9 mouse cellular contexts compared by ENCODE assay signal in the genomic region with DNA sequence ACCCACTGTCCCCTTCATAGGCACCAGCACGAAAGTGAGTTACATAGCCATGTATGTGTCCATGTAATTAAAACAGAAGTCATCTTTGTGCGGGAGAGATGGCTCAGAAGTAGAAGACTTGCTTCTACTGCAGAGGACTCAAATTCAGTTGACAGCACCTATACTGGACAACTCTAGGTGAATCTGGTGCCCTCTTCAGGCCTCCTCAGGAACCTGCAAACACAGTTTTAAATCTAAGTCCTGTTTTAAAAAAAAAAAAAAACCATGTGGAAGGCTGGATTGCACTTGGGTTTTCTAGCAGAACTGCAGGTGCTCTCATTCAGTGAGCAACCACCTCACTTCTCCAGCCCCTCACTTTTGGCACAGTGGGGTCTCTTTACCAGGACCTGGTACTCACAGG. TPM values are rescaled to one million over a fixed set of nuclear protein-coding genes. Genes with fewer than 3 reads are reported as not detected.
A peak's percentile ranks its signal among the peaks of the same experiment; 100 is the strongest.
DNase-seq lines count a peak whose midpoint lies in the region; ATAC-seq lines count a peak whose summit lies in the region.
"Had no signal": no experiment of that assay in that cellular context is flagged by ENCODE, and none has a peak within 500 bp of the region (broad histone marks: within the 10 kb centered on the region; RNA-seq: fewer than 3 reads in every experiment).

No protein-coding gene starts in this region.

- no peak overlapping the region for H3K9ac ChIP-seq in forebrain, embryonic 14.5 days (ENCODE audit: low read length)
- no peak overlapping the region for H3K9ac ChIP-seq in forebrain, embryonic 11.5 days (ENCODE audit: low read length)
- no peak overlapping the region for H3K9ac ChIP-seq in midbrain, embryonic 14.5 days (replicated peaks; ENCODE audit: low read length)
- H3K9ac ChIP-seq: limb, embryonic 15.5 days had no signal

- no peaks in the 10 kb centered on the region for H3K27me3 ChIP-seq in forebrain, embryonic 14.5 days (replicated peaks; ENCODE audit: control insufficient read depth, insufficient read depth, low read length)
- H3K27me3 ChIP-seq in forebrain, embryonic 11.5 days (ENCODE audit: control insufficient read depth, insufficient read depth, low read length), result no peaks in the 10 kb centered on the region
- no peaks in the 10 kb centered on the region for H3K27me3 ChIP-seq in midbrain, embryonic 14.5 days (ENCODE audit: control insufficient read depth, insufficient read depth, low read length)
- H3K27me3 ChIP-seq in midbrain, embryonic 10.5 days (ENCODE audit: low read depth, poor library complexity, severe bottlenecking), result no peaks in the 10 kb centered on the region
- H3K27me3 ChIP-seq: limb, embryonic 15.5 days had no signal

- H3K36me3 ChIP-seq in forebrain, embryonic 14.5 days (ENCODE audit: control insufficient read depth, insufficient read depth, low read length), result no peaks in the 10 kb centered on the region
- no peaks in the 10 kb centered on the region for H3K36me3 ChIP-seq in forebrain, embryonic 11.5 days (ENCODE audit: control insufficient read depth, insufficient read depth, low read length)
- H3K36me3 ChIP-seq in midbrain, embryonic 14.5 days (ENCODE audit: control insufficient read depth, insufficient read depth, low read length), result no peaks in the 10 kb centered on the region
- no peaks in the 10 kb centered on the region for H3K36me3 ChIP-seq in midbrain, embryonic 10.5 days
- H3K36me3 ChIP-seq: limb, embryonic 15.5 days had no signal

- DNase-seq in forebrain, embryonic 14.5 days (ENCODE audit: low spot score), result peak; percentile 61
- no peak for DNase-seq in forebrain, embryonic 11.5 days (ENCODE audit: low spot score)
- peak; percentile 56 for DNase-seq in midbrain, embryonic 14.5 days
- DNase-seq in midbrain, embryonic 10.5 days (ENCODE audit: low spot score), result no peak
- peak; percentile 60 for DNase-seq in lung, postnatal 10 days
- no peak for DNase-seq in gastrocnemius, adult 18-20 months (ENCODE audit: low spot score)
- DNase-seq in spleen, adult 12 weeks (ENCODE audit: low spot score), result no peak

- no peak overlapping the region for H3K27ac ChIP-seq in forebrain, embryonic 14.5 days (ENCODE audit: low read depth, low read length)
- no peak overlapping the region for H3K27ac ChIP-seq in forebrain, embryonic 11.5 days (ENCODE audit: low read depth, low read length)
- no peak overlapping the region for H3K27ac ChIP-seq in midbrain, embryonic 14.5 days (replicated peaks; ENCODE audit: low read depth, low read length)
- no peak overlapping the region for H3K27ac ChIP-seq in midbrain, embryonic 10.5 days (replicated peaks)
- H3K27ac ChIP-seq: limb, embryonic 15.5 days had no signal

- H3K4me3 ChIP-seq in forebrain, embryonic 14.5 days (ENCODE audit: low read depth, low read length), result no peak overlapping the region
- H3K4me3 ChIP-seq in forebrain, embryonic 11.5 days (ENCODE audit: low read depth, low read length), result no peak overlapping the region
- no peak overlapping the region for H3K4me3 ChIP-seq in midbrain, embryonic 14.5 days (replicated peaks; ENCODE audit: low read depth, low read length)
- H3K4me3 ChIP-seq in midbrain, embryonic 10.5 days, result no peak overlapping the region
- H3K4me3 ChIP-seq: limb, embryonic 15.5 days had no signal

- H3K4me1 ChIP-seq in forebrain, embryonic 14.5 days (ENCODE audit: control insufficient read depth, insufficient read depth, low read length), result no peaks in the 10 kb centered on the region
- H3K4me1 ChIP-seq in forebrain, embryonic 11.5 days (replicated peaks; ENCODE audit: control insufficient read depth, insufficient read depth, low read length), result no peaks in the 10 kb centered on the region
- H3K4me1 ChIP-seq in midbrain, embryonic 14.5 days (ENCODE audit: control insufficient read depth, insufficient read depth, low read length), result no peaks in the 10 kb centered on the region
- H3K4me1 ChIP-seq in midbrain, embryonic 10.5 days, result peaks cover 8% of the 10 kb centered on the region; the same call in 1 of the 2 replicates

- 0 out of 2 replicates have a peak, but pooled peaks have one; percentile 40 for ATAC-seq in forebrain, embryonic 14.5 days
- ATAC-seq in forebrain, embryonic 11.5 days (replicated peaks; ENCODE audit: low FRiP score), result no peak
- ATAC-seq in midbrain, embryonic 14.5 days (ENCODE audit: low FRiP score, low TSS enrichment), result no peak
- peak; percentile 67 for ATAC-seq in erythroid progenitor cell, adult 5-6 weeks (replicated peaks; ENCODE audit: low FRiP score, poor library complexity, severe bottlenecking)

- no peak overlapping the region for H3K4me2 ChIP-seq in forebrain, embryonic 14.5 days (ENCODE audit: low read length)
- no peak overlapping the region for H3K4me2 ChIP-seq in forebrain, embryonic 11.5 days (ENCODE audit: low read depth, low read length, severe bottlenecking)
- no peak overlapping the region for H3K4me2 ChIP-seq in midbrain, embryonic 14.5 days (ENCODE audit: low read length)
- H3K4me2 ChIP-seq: limb, embryonic 15.5 days had no signal

- WGBS in forebrain, embryonic 14.5 days, result 83% methylated on average over 2 of the region's 2 CpGs
- 80% methylated on average over 2 of the region's 2 CpGs for WGBS in forebrain, embryonic 11.5 days
- 85% methylated on average over 2 of the region's 2 CpGs for WGBS in midbrain, embryonic 14.5 days
- 82% methylated on average over 2 of the region's 2 CpGs for WGBS in midbrain, embryonic 10.5 days

- H3K9me3 ChIP-seq in forebrain, embryonic 14.5 days (replicated peaks; ENCODE audit: control insufficient read depth, low read length), result no peaks in the 10 kb centered on the region
- H3K9me3 ChIP-seq in forebrain, embryonic 11.5 days (ENCODE audit: control insufficient read depth, low read length), result no peaks in the 10 kb centered on the region
- H3K9me3 ChIP-seq in midbrain, embryonic 14.5 days (ENCODE audit: control insufficient read depth, low read length), result no peaks in the 10 kb centered on the region
- no peaks in the 10 kb centered on the region for H3K9me3 ChIP-seq in midbrain, embryonic 10.5 days (replicated peaks)
- H3K9me3 ChIP-seq: limb, embryonic 15.5 days had no signal

RNA-seq across cellular contexts. Expression of gene Zfp704, which starts 16.1 kb away (rescaled TPM):
- polyA plus RNA-seq in forebrain, embryonic 14.5 days (2014; fragmentation: Nextera tagmentation; extraction: Ambion mirVana), result 8.9 and 12.9 TPM in 2 replicates
- polyA plus RNA-seq in forebrain, embryonic 11.5 days (2014; fragmentation: Nextera tagmentation; extraction: Ambion mirVana), result 7.8 and 8.1 TPM in 2 replicates
- polyA plus RNA-seq in midbrain, embryonic 14.5 days (2014; fragmentation: Nextera tagmentation; extraction: Ambion mirVana), result 14.8 and 14.9 TPM in 2 replicates
- 5.0 and 5.2 TPM in 2 replicates for polyA plus RNA-seq in midbrain, embryonic 10.5 days (2016; fragmentation: Nextera tagmentation; extraction: Ambion mirVana)
- total RNA-seq in erythroid progenitor cell, adult 5-6 weeks (2015; ENCODE audit: low replicate concordance), result 2.9 and 5.0 TPM in 2 replicates
- 1.1 and 1.2 TPM in 2 replicates for total RNA-seq in erythroid progenitor cell, adult 5-6 weeks (2017; ENCODE audit: low replicate concordance)
- 1 to 10 TPM; 4.7 to 5.6 TPM for total RNA-seq in gastrocnemius, adult 18-20 months (2021)

Comparison
In these comparisons a context has a peak if more than half of its experiments do, and no peak if none do; other contexts are left out.
1. ATAC-seq: peak in forebrain, embryonic 14.5 days (single experiment) and erythroid progenitor cell, adult 5-6 weeks (single experiment); none in forebrain, embryonic 11.5 days (single experiment) and midbrain, embryonic 14.5 days (single experiment).
2. DNase-seq: peak in forebrain, embryonic 14.5 days (single experiment), midbrain, embryonic 14.5 days (single experiment) and lung, postnatal 10 days (single experiment); none in forebrain, embryonic 11.5 days (single experiment), midbrain, embryonic 10.5 days (single experiment), gastrocnemius, adult 18-20 months (single experiment) and spleen, adult 12 weeks (single experiment).